Mouse (Mus musculus): ENCODE data around the gene Amigo3. TPM values are rescaled to one million over a fixed set of nuclear protein-coding genes. Genes with fewer than 3 reads are reported as not detected.
"Not testable (repeated sequence)": the region's sequence is repeated elsewhere in the genome, so short reads cannot be mapped to it uniquely, and the experiment has no call there.

Amigo3 gene
- polyA plus RNA-seq (2015; fragmentation: Nextera tagmentation; extraction: Ambion mirVana): 2.2 and 2.7 TPM in 2 replicates

- Histone ChIP-seq H3K9me3 (replicated peaks) (no peaks in the 10 kb centered on the region), H3K4me2 (peak within 1 kb of the TSS; percentile 55), H3K9ac (peak within 1 kb of the TSS; percentile 44), H3K27me3 (no peaks in the 10 kb centered on the region), H3K4me1 (peaks cover 30% of the 10 kb centered on the region), H3K36me3 (peaks cover 67% of the 10 kb centered on the region), H3K4me3 (replicated peaks) (peak within 1 kb of the TSS; percentile 30), H3K27ac (peak within 1 kb of the TSS; percentile 62)
- 55% methylated on average over 20 of the region's 20 CpGs for WGBS
- peak; percentile 44 for ATAC-seq (replicated peaks; ENCODE audit: low FRiP score)
Observed at GRCm38 (mm10) chr9:108052885-108053664, at the start of gene Amigo3. Amigo3 (plus strand) TSS chr9:108053159.

- Histone ChIP-seq H3K4me2 (peak overlapping the region; percentile 92), H3K4me3 (replicated peaks) (peak overlapping the region; percentile 99), H3K36me3 (peaks cover 4% of the 10 kb centered on the region; the same call in 1 of the 2 replicates), H3K27me3 (no peaks in the 10 kb centered on the region), H3K9ac (peak overlapping the region; percentile 97), H3K9me3 (replicated peaks) (no peaks in the 10 kb centered on the region), H3K27ac (peak overlapping the region; percentile 93), H3K4me1 (peaks cover 28% of the 10 kb centered on the region)
- whole genome bisulfite sequencing: 4% methylated on average over 8 of the region's 8 CpGs
- ATAC-seq (replicated peaks; ENCODE audit: low FRiP score): no peak
Observed at GRCm38 (mm10) chr9:108003531-108003890, 49.4 kb upstream of the Amigo3 start.

- Histone ChIP-seq H3K4me2 (no peak overlapping the region), H3K9ac (no peak overlapping the region), H3K36me3 (peaks cover 12% of the 10 kb centered on the region), H3K4me3 (replicated peaks) (no peak overlapping the region), H3K27me3 (no peaks in the 10 kb centered on the region), H3K4me1 (peaks cover 21% of the 10 kb centered on the region), H3K27ac (no peak overlapping the region), H3K9me3 (replicated peaks) (no peaks in the 10 kb centered on the region)
- whole genome bisulfite sequencing: 86% methylated on average over 5 of the region's 5 CpGs
- no peak for ATAC-seq (replicated peaks; ENCODE audit: low FRiP score)
Observed at GRCm38 (mm10) chr9:108008041-108008440, 44.9 kb upstream of the Amigo3 start.

GRCm38 (mm10) chr9:108010385-108010784 is 42.6 kb upstream of the Amigo3 start:
- Histone ChIP-seq H3K4me2 (no peak overlapping the region), H3K27ac (no peak overlapping the region), H3K9me3 (replicated peaks) (no peaks in the 10 kb centered on the region), H3K27me3 (no peaks in the 10 kb centered on the region), H3K9ac (no peak overlapping the region), H3K4me1 (0 out of 2 replicates have a peak, but pooled peaks cover 3% of the 10 kb centered on the region), H3K4me3 (replicated peaks) (no peak overlapping the region), H3K36me3 (peaks cover 16% of the 10 kb centered on the region)
- no peak for ATAC-seq (replicated peaks; ENCODE audit: low FRiP score)

GRCm38 (mm10) chr9:108013577-108013976 is 39.4 kb upstream of the Amigo3 start:
- H3K27me3 ChIP-seq: not testable (repeated sequence)

GRCm38 (mm10) chr9:108017127-108017526 is 35.8 kb upstream of the Amigo3 start:
- H3K36me3 ChIP-seq: peaks cover 22% of the 10 kb centered on the region
- ATAC-seq (replicated peaks; ENCODE audit: low FRiP score): no peak
- no peaks in the 10 kb centered on the region for H3K9me3 ChIP-seq (replicated peaks)
- H3K4me2 ChIP-seq: no peak overlapping the region
- no peaks in the 10 kb centered on the region for H3K27me3 ChIP-seq
- H3K4me3 ChIP-seq (replicated peaks): no peak overlapping the region
- H3K9ac ChIP-seq: no peak overlapping the region
- 88% methylated on average over 3 of the region's 3 CpGs for WGBS
- peaks cover 4% of the 10 kb centered on the region; the same call in 1 of the 2 replicates for H3K4me1 ChIP-seq
- no peak overlapping the region for H3K27ac ChIP-seq

More at GRCm38 (mm10) chr9:108013577-108013976, 39.4 kb upstream of the Amigo3 start:
- H3K4me3 ChIP-seq (replicated peaks); H3K9ac ChIP-seq; ATAC-seq (replicated peaks; ENCODE audit: low FRiP score); H3K4me2 ChIP-seq; H3K27ac ChIP-seq; H3K9me3 ChIP-seq (replicated peaks); H3K4me1 ChIP-seq: not testable (repeated sequence)
- peaks cover 22% of the 10 kb centered on the region for H3K36me3 ChIP-seq
- 100% methylated on average over 2 of the region's 2 CpGs for WGBS

GRCm38 (mm10) chr9:108020741-108021140 is 32.2 kb upstream of the Amigo3 start:
- Histone ChIP-seq H3K9ac (no peak overlapping the region), H3K4me1 (peaks cover 4% of the 10 kb centered on the region; the same call in 1 of the 2 replicates), H3K27me3 (no peaks in the 10 kb centered on the region), H3K27ac (no peak overlapping the region), H3K4me2 (no peak overlapping the region), H3K36me3 (peaks cover 28% of the 10 kb centered on the region), H3K4me3 (replicated peaks) (no peak overlapping the region), H3K9me3 (replicated peaks) (no peaks in the 10 kb centered on the region)
- WGBS: 92% methylated on average over 1 of the region's 1 CpGs
- ATAC-seq (replicated peaks; ENCODE audit: low FRiP score): no peak

- no peak for ATAC-seq (replicated peaks; ENCODE audit: low FRiP score)
- H3K4me1 ChIP-seq: peaks cover 4% of the 10 kb centered on the region; the same call in 1 of the 2 replicates
- H3K4me2 ChIP-seq: no peak overlapping the region
- no peak overlapping the region for H3K27ac ChIP-seq
- no peaks in the 10 kb centered on the region for H3K9me3 ChIP-seq (replicated peaks)
- peaks cover 44% of the 10 kb centered on the region for H3K36me3 ChIP-seq
- no peak overlapping the region for H3K9ac ChIP-seq
- WGBS: 93% methylated on average over 3 of the region's 3 CpGs
- H3K4me3 ChIP-seq (replicated peaks): no peak overlapping the region
- no peaks in the 10 kb centered on the region for H3K27me3 ChIP-seq
Observed at GRCm38 (mm10) chr9:108023216-108023615, 29.7 kb upstream of the Amigo3 start.

GRCm38 (mm10) chr9:108026584-108026983 is 26.4 kb upstream of the Amigo3 start:
- H3K4me2 ChIP-seq: no peak overlapping the region
- no peak for ATAC-seq (replicated peaks; ENCODE audit: low FRiP score)
- no peak overlapping the region for H3K4me3 ChIP-seq (replicated peaks)
- 93% methylated on average over 3 of the region's 3 CpGs for WGBS
- H3K4me1 ChIP-seq: no peaks in the 10 kb centered on the region
- H3K27ac ChIP-seq: no peak overlapping the region
- no peaks in the 10 kb centered on the region for H3K27me3 ChIP-seq
- H3K9ac ChIP-seq: no peak overlapping the region
- H3K9me3 ChIP-seq (replicated peaks): no peaks in the 10 kb centered on the region
- peaks cover 67% of the 10 kb centered on the region for H3K36me3 ChIP-seq

- Histone ChIP-seq H3K4me3 (replicated peaks) (no peak overlapping the region), H3K36me3 (peaks cover 76% of the 10 kb centered on the region), H3K27ac (no peak overlapping the region), H3K9me3 (replicated peaks) (no peaks in the 10 kb centered on the region), H3K4me2 (no peak overlapping the region), H3K27me3 (no peaks in the 10 kb centered on the region), H3K4me1 (no peaks in the 10 kb centered on the region), H3K9ac (no peak overlapping the region)
- WGBS: 96% methylated on average over 3 of the region's 3 CpGs
- ATAC-seq (replicated peaks; ENCODE audit: low FRiP score): no peak
Observed at GRCm38 (mm10) chr9:108027867-108028266, 25.1 kb upstream of the Amigo3 start.

GRCm38 (mm10) chr9:108032126-108032525 is 20.8 kb upstream of the Amigo3 start:
- no peak for ATAC-seq (replicated peaks; ENCODE audit: low FRiP score)
- no peak overlapping the region for H3K4me2 ChIP-seq
- H3K27me3 ChIP-seq: no peaks in the 10 kb centered on the region
- peaks cover 77% of the 10 kb centered on the region for H3K36me3 ChIP-seq
- H3K9me3 ChIP-seq (replicated peaks): no peaks in the 10 kb centered on the region
- H3K9ac ChIP-seq: no peak overlapping the region
- H3K4me3 ChIP-seq (replicated peaks): no peak overlapping the region
- 91% methylated on average over 5 of the region's 5 CpGs for WGBS
- H3K4me1 ChIP-seq: no peaks in the 10 kb centered on the region
- H3K27ac ChIP-seq: no peak overlapping the region

- H3K4me2 ChIP-seq: no peak overlapping the region
- H3K27ac ChIP-seq: no peak overlapping the region
- no peak for ATAC-seq (replicated peaks; ENCODE audit: low FRiP score)
- H3K9ac ChIP-seq: no peak overlapping the region
- H3K36me3 ChIP-seq: peaks cover 77% of the 10 kb centered on the region
- no peaks in the 10 kb centered on the region for H3K4me1 ChIP-seq
- H3K27me3 ChIP-seq: no peaks in the 10 kb centered on the region
- H3K9me3 ChIP-seq (replicated peaks): no peaks in the 10 kb centered on the region
- 93% methylated on average over 2 of the region's 2 CpGs for WGBS
- H3K4me3 ChIP-seq (replicated peaks): no peak overlapping the region
Observed at GRCm38 (mm10) chr9:108035331-108036156, 17.4 kb upstream of the Amigo3 start.
